Mouse (Mus musculus) heart, embryonic 14.5 days (tissue): Measurements from ENCODE around the gene Ppp1r14d. TPM values are rescaled to one million over a fixed set of nuclear protein-coding genes. Genes with fewer than 3 reads are reported as not detected.

Experiments used
- ATAC-seq: fragments of 200-750 bp; cut with Nextera tagmentation; 2 replicates; pipeline ENCODE4 v1.8.0; 2017; ENCODE audit warnings: low read depth, moderate TSS enrichment; ENCODE audit not compliant: insufficient number of reproducible peaks, insufficient read depth, low FRiP score
- H3K27ac ChIP-seq, 2 experiments: fragments of 200-500 bp in 1 of 2; fragments of 300-500 bp in 1 of 2; sonication (generic) in 1 of 2; replicated peaks in 1 of 2; 2 replicates each; pipeline ENCODE4 v1.5.1; 2012 to 2014; ENCODE audit warnings: low read depth in 2 of 2, low read length in 2 of 2, control low read depth in 1 of 2, mild to moderate bottlenecking in 1 of 2, mixed read lengths in 1 of 2; ENCODE audit not compliant: control insufficient read depth in 1 of 2, insufficient read depth in 1 of 2
- H3K27me3 ChIP-seq: fragments of 300-500 bp; sonication (generic); 2 replicates; pipeline ENCODE4 v1.6.1; 2014; ENCODE audit warnings: mild to moderate bottlenecking, low read length, control low read depth; ENCODE audit not compliant: control insufficient read depth, insufficient read depth
- H3K36me3 ChIP-seq: fragments of 300-500 bp; sonication (generic); 2 replicates; pipeline ENCODE4 v1.6.1; 2014; ENCODE audit warnings: mild to moderate bottlenecking, control low read depth, low read length, mixed read lengths; ENCODE audit not compliant: control insufficient read depth, insufficient read depth
- H3K4me1 ChIP-seq, 2 experiments: fragments of 200-500 bp in 1 of 2; fragments of 300-500 bp in 1 of 2; sonication (generic) in 1 of 2; 2 replicates each; pipeline ENCODE4 v1.6.1; 2012 to 2014; ENCODE audit warnings: low read length in 2 of 2, control low read depth in 1 of 2, mixed read lengths in 1 of 2; ENCODE audit not compliant: control insufficient read depth in 2 of 2, insufficient read depth in 2 of 2
- H3K4me2 ChIP-seq: fragments of 300-500 bp; sonication (generic); 2 replicates; pipeline ENCODE4 v1.6.1; 2014; ENCODE audit warnings: mild to moderate bottlenecking, low read length
- H3K4me3 ChIP-seq, 2 experiments: fragments of 200-500 bp in 1 of 2; fragments of 300-500 bp in 1 of 2; sonication (generic) in 1 of 2; 2 replicates each; pipeline ENCODE4 v1.5.1; 2012 to 2014; ENCODE audit warnings: low read length in 2 of 2, mild to moderate bottlenecking in 2 of 2, control low read depth in 1 of 2, low read depth in 1 of 2, moderate library complexity in 1 of 2; ENCODE audit not compliant: control insufficient read depth in 1 of 2, insufficient read depth in 1 of 2
- H3K9ac ChIP-seq: fragments of 300-500 bp; sonication (generic); 2 replicates; pipeline ENCODE4 v1.6.1; 2014; ENCODE audit warnings: mild to moderate bottlenecking, low read length
- H3K9me3 ChIP-seq: fragments of 300-500 bp; sonication (generic); 2 replicates; pipeline ENCODE4 v1.6.1; 2016; ENCODE audit warnings: low read length, control low read depth; ENCODE audit not compliant: control insufficient read depth
- WGBS: fragments of 180-500 bp; shearing (Covaris S2); extraction: QIAGEN DNeasy Blood & Tissue Kit; methylation state at CpG from one replicate; pipeline ENCODE4 v1.1.7; 2014; 5-methylcytosine and 5-hydroxymethylcytosine counted together
- polyA plus RNA-seq: library from polyadenylated mRNA; unstranded; fragments of >200 nt; fragmentation: Nextera tagmentation; extraction: Ambion mirVana; gene quantifications from 2 replicates; pipeline ENCODE4 v1.2.1, GENCODE M21; 2014

The Ppp1r14d gene
- polyA plus RNA-seq, 1 experiment from 2014 or later, result not detected

GRCm38 (mm10) chr2:119236682-119237209 lies 7.0 kb upstream of the Ppp1r14d start:
- Histone ChIP-seq H3K27me3 (peaks cover 63% of the 10 kb centered on the region), H3K36me3 (no peaks in the 10 kb centered on the region), H3K4me3 (peak overlapping the region; percentile 46 to 53), H3K4me1 (peaks cover 0 to 11% of the 10 kb centered on the region in 2 experiments; a peak in 3 of 4 replicates), H3K9ac (peak overlapping the region; percentile 31; the same call in 1 of the 2 replicates), H3K4me2 (peak overlapping the region; percentile 90), H3K27ac (no peak overlapping the region), H3K9me3 (no peaks in the 10 kb centered on the region)
- ATAC-seq, result no peak
- 11% methylated on average over 25 of the region's 25 CpGs for WGBS

GRCm38 (mm10) chr2:119209176-119209507 lies 20.6 kb downstream of the Ppp1r14d start:
- under 1% methylated on average over 13 of the region's 13 CpGs for WGBS
- H3K9me3 ChIP-seq, result no peaks in the 10 kb centered on the region
- peaks cover 36% of the 10 kb centered on the region for H3K36me3 ChIP-seq
- peak overlapping the region; percentile 71 to 77 for H3K4me3 ChIP-seq
- H3K4me1 ChIP-seq, result peaks cover 6 to 7% of the 10 kb centered on the region in 2 experiments; a peak in 3 of 4 replicates
- H3K27me3 ChIP-seq, result no peaks in the 10 kb centered on the region
- no peak for ATAC-seq
- peak overlapping the region; percentile 67 for H3K4me2 ChIP-seq
- H3K9ac ChIP-seq, result peak overlapping the region; percentile 83
- peak overlapping the region; percentile 15 to 64; a peak in 2 of 4 replicates for H3K27ac ChIP-seq

GRCm38 (mm10) chr2:119208344-119209175 lies 21.1 kb downstream of the Ppp1r14d start, which contains the start of the genes Zfyve19 and Dnajc17:
TSS of gene Zfyve19 (plus strand) at chr2:119208617.
TSS of gene Dnajc17 (minus strand) at chr2:119208795.
- H3K27me3 ChIP-seq, result no peaks in the 10 kb centered on the region
- H3K4me1 ChIP-seq, result peaks cover 6 to 7% of the 10 kb centered on the region in 2 experiments; a peak in 3 of 4 replicates
- H3K4me3 ChIP-seq, result peak within 1 kb of the TSS; percentile 77 to 92
- H3K36me3 ChIP-seq, result peaks cover 32% of the 10 kb centered on the region
- no peaks in the 10 kb centered on the region for H3K9me3 ChIP-seq
- peak within 1 kb of the TSS; percentile 87 to 93 for H3K27ac ChIP-seq
- peak within 1 kb of the TSS; percentile 83 for H3K9ac ChIP-seq
- H3K4me2 ChIP-seq, result peak within 1 kb of the TSS; percentile 67
- ATAC-seq, result peak; percentile 96
- WGBS, result under 1% methylated on average over 51 of the region's 51 CpGs

- no peak for ATAC-seq
These were observed 21.8 kb downstream of the Ppp1r14d start for GRCm38 (mm10) chr2:119207961-119208343.

GRCm38 (mm10) chr2:119203871-119204460 lies 25.7 kb downstream of the Ppp1r14d start:
- Histone ChIP-seq H3K27me3 (no peaks in the 10 kb centered on the region), H3K36me3 (no peaks in the 10 kb centered on the region), H3K9ac (no peak overlapping the region), H3K9me3 (no peaks in the 10 kb centered on the region), H3K4me3 (no peak overlapping the region), H3K4me2 (no peak overlapping the region), H3K27ac (no peak overlapping the region), H3K4me1 (peaks cover 5 to 8% of the 10 kb centered on the region in 2 experiments; a peak in 2 of 4 replicates)
- 64% methylated on average over 4 of the region's 4 CpGs for WGBS
- no peak for ATAC-seq

More at GRCm38 (mm10) chr2:119207961-119208343, 21.8 kb downstream of the Ppp1r14d start:
- Histone ChIP-seq H3K36me3 (peaks cover 26% of the 10 kb centered on the region), H3K9me3 (no peaks in the 10 kb centered on the region), H3K9ac (peak overlapping the region; percentile 75), H3K4me3 (peak overlapping the region; percentile 77 to 92), H3K4me2 (peak overlapping the region; percentile 67), H3K27me3 (no peaks in the 10 kb centered on the region), H3K27ac (peak overlapping the region; percentile 87 to 93), H3K4me1 (peaks cover 7 to 11% of the 10 kb centered on the region in 2 experiments; a peak in 3 of 4 replicates)
- WGBS, result 12% methylated on average over 6 of the region's 6 CpGs

GRCm38 (mm10) chr2:119202914-119203453 lies 26.7 kb downstream of the Ppp1r14d start:
- Histone ChIP-seq H3K4me1 (peaks cover 5 to 8% of the 10 kb centered on the region in 2 experiments; a peak in 2 of 4 replicates), H3K27ac (no peak overlapping the region), H3K36me3 (no peaks in the 10 kb centered on the region), H3K9me3 (no peaks in the 10 kb centered on the region), H3K4me2 (no peak overlapping the region), H3K27me3 (no peaks in the 10 kb centered on the region), H3K9ac (no peak overlapping the region), H3K4me3 (no peak overlapping the region)
- no peak for ATAC-seq
- WGBS, result 52% methylated on average over 5 of the region's 5 CpGs

GRCm38 (mm10) chr2:119198934-119199333 lies 30.8 kb downstream of the Ppp1r14d start:
- WGBS, result 75% methylated on average over 3 of the region's 3 CpGs
- peaks cover 5 to 8% of the 10 kb centered on the region in 2 experiments; a peak in 2 of 4 replicates for H3K4me1 ChIP-seq
- no peak overlapping the region for H3K9ac ChIP-seq
- no peak for ATAC-seq
- H3K9me3 ChIP-seq, result no peaks in the 10 kb centered on the region
- H3K4me2 ChIP-seq, result no peak overlapping the region
- no peak overlapping the region for H3K4me3 ChIP-seq
- H3K36me3 ChIP-seq, result no peaks in the 10 kb centered on the region
- no peak overlapping the region for H3K27ac ChIP-seq
- H3K27me3 ChIP-seq, result no peaks in the 10 kb centered on the region
